Comparison of ENCODE assay signal across 10 mouse cellular contexts in genomic region chr12:88454701-88455410, GRCm38 (mm10).
DNase-seq lines count a peak whose midpoint lies in the region; TF ChIP-seq lines count a peak whose summit lies in the region.
"Had no signal": no experiment of that assay in that cellular context is flagged by ENCODE, and none has a peak within 500 bp of the region (broad histone marks: within the 10 kb centered on the region; RNA-seq: fewer than 3 reads in every experiment).

No protein-coding gene starts in this region.

- WGBS in kidney, adult 2 months, result 59% methylated on average over 12 of the region's 12 CpGs

- peak; percentile 62 for DNase-seq in kidney, postnatal 10 days
- DNase-seq in kidney, adult 2 months, result no peak
- DNase-seq in MN1 (ENCODE audit: low spot score), result peak; percentile 86
- DNase-seq in adrenal gland, adult 2 months, result peak; percentile 74
- DNase-seq in kidney, postnatal 4 days, result peak; percentile 61 to 67
- DNase-seq in gastrocnemius, postnatal 4 days (ENCODE audit: low spot score in 2 of 2), result no peak
- no peak for DNase-seq in lung, postnatal 14 days
- DNase-seq: heart, postnatal 36 days; liver had no signal

- TF ChIP-seq POLR2A in kidney, adult 2 months (IDR thresholded peaks at IDR 0.05; ENCODE audit: low read depth, low read length), result no peak

- no peak for TF ChIP-seq CTCF in kidney, adult 2 months (conservative IDR thresholded peaks at IDR 0.05; ENCODE audit: insufficient read depth, insufficient read length, low read depth, low read length)

- no peaks in the 10 kb centered on the region for H3K27me3 ChIP-seq in kidney, adult 2 months (replicated peaks; ENCODE audit: control insufficient read depth, insufficient read depth, low read length)

- no peak overlapping the region for H3K27ac ChIP-seq in kidney, adult 2 months (ENCODE audit: insufficient read depth, low read depth, low read length)
- H3K27ac ChIP-seq: forebrain, embryonic 10.5 days had no signal

- no peak overlapping the region for H3K4me3 ChIP-seq in kidney, adult 2 months (ENCODE audit: insufficient read depth, low read depth, low read length)
- H3K4me3 ChIP-seq: forebrain, embryonic 10.5 days had no signal

- H3K4me1 ChIP-seq in kidney, adult 2 months (ENCODE audit: control insufficient read depth, insufficient read depth, low read length), result no peaks in the 10 kb centered on the region

- H3K36me3 ChIP-seq in kidney, adult 2 months (ENCODE audit: control insufficient read depth, insufficient read depth, low read length), result no peaks in the 10 kb centered on the region

Comparison
In these comparisons a context has a peak if more than half of its experiments do, and no peak if none do; other contexts are left out.
1. DNase-seq: peak in kidney, postnatal 10 days (single experiment), MN1 (single experiment), adrenal gland, adult 2 months (single experiment) and kidney, postnatal 4 days (2 of 2); none in kidney, adult 2 months (single experiment), gastrocnemius, postnatal 4 days (0 of 2) and lung, postnatal 14 days (single experiment).